Mouse (Mus musculus) hindbrain, embryonic 14.5 days (tissue): ENCODE results near the gene Adra2b. TPM values are rescaled to one million over a fixed set of nuclear protein-coding genes. Genes with fewer than 3 reads are reported as not detected.

Experiments used
- ATAC-seq: fragments of 200-750 bp; cut with Nextera tagmentation; 2 replicates; pipeline ENCODE4 v1.8.0; 2017; ENCODE audit warnings: moderate number of reproducible peaks, mild to moderate bottlenecking, moderate TSS enrichment, moderate library complexity; ENCODE audit not compliant: low FRiP score
- DNase-seq: peaks from one replicate; pipeline ENCODE4 v3.0.0-alpha.2; 2015; ENCODE audit warnings: low spot score
- H3K27ac ChIP-seq: fragments of 300-500 bp; sonication (generic); 2 replicates; pipeline ENCODE4 v1.5.1; 2014; ENCODE audit warnings: mild to moderate bottlenecking, moderate library complexity
- H3K27me3 ChIP-seq: fragments of 300-500 bp; sonication (generic); 2 replicates; pipeline ENCODE4 v1.6.1; 2014; ENCODE audit warnings: mild to moderate bottlenecking, low read length, mixed read lengths; ENCODE audit not compliant: control insufficient read depth, insufficient read depth
- H3K36me3 ChIP-seq: fragments of 300-500 bp; sonication (generic); replicated peaks from 2 replicates; pipeline ENCODE4 v1.6.1; 2014; ENCODE audit not compliant: control insufficient read depth, insufficient read depth
- H3K4me1 ChIP-seq: fragments of 300-500 bp; sonication (generic); replicated peaks from 2 replicates; pipeline ENCODE4 v1.6.1; 2014; ENCODE audit warnings: antibody characterized with exemption, low read length, mixed read lengths; ENCODE audit not compliant: control insufficient read depth, insufficient read depth
- H3K4me2 ChIP-seq: fragments of 300-500 bp; sonication (generic); replicated peaks from 2 replicates; pipeline ENCODE4 v1.6.1; 2014; ENCODE audit warnings: mild to moderate bottlenecking, moderate library complexity
- H3K4me3 ChIP-seq: fragments of 300-500 bp; sonication (generic); replicated peaks from 2 replicates; pipeline ENCODE4 v1.5.1; 2014; ENCODE audit warnings: mild to moderate bottlenecking, low read length
- H3K9ac ChIP-seq: fragments of 300-500 bp; sonication (generic); 2 replicates; pipeline ENCODE4 v1.6.1; 2014
- H3K9me3 ChIP-seq: fragments of 300-500 bp; sonication (generic); 2 replicates; pipeline ENCODE4 v1.6.1; 2016; ENCODE audit warnings: low read length; ENCODE audit not compliant: control insufficient read depth
- WGBS: fragments of 180-500 bp; shearing (Covaris S2); extraction: QIAGEN DNeasy Blood & Tissue Kit; methylation state at CpG from one replicate; pipeline ENCODE4 v1.1.7; 2014; 5-methylcytosine and 5-hydroxymethylcytosine counted together
- polyA plus RNA-seq: library from polyadenylated mRNA; unstranded; fragments of >200 nt; fragmentation: Nextera tagmentation; extraction: Ambion mirVana; gene quantifications from 2 replicates; pipeline ENCODE4 v1.2.1, GENCODE M21; 2014

Adra2b gene
- polyA plus RNA-seq, 1 experiment from 2014 or later: 0.79 TPM

GRCm38 (mm10) chr2:127390846-127391245, 27.8 kb downstream of the Adra2b start:
- H3K27me3 ChIP-seq: no peaks in the 10 kb centered on the region
- 65% methylated on average over 4 of the region's 4 CpGs for WGBS
- no peaks in the 10 kb centered on the region for H3K9me3 ChIP-seq
- no peaks in the 10 kb centered on the region for H3K4me1 ChIP-seq
- H3K27ac ChIP-seq: no peak overlapping the region
- H3K36me3 ChIP-seq: no peaks in the 10 kb centered on the region
- H3K4me2 ChIP-seq: no peak overlapping the region
- 0 out of 2 replicates have a peak, but pooled peaks have one; percentile 37 for ATAC-seq
- H3K4me3 ChIP-seq: no peak overlapping the region
- H3K9ac ChIP-seq: no peak overlapping the region
- DNase-seq: no peak

GRCm38 (mm10) chr2:127391323-127391722, 28.3 kb downstream of the Adra2b start:
- DNase-seq (no peak), ATAC-seq (no peak)
- Histone ChIP-seq H3K4me2 (no peak overlapping the region), H3K36me3 (no peaks in the 10 kb centered on the region), H3K9me3 (no peaks in the 10 kb centered on the region), H3K27ac (no peak overlapping the region), H3K27me3 (no peaks in the 10 kb centered on the region), H3K4me3 (no peak overlapping the region), H3K4me1 (no peaks in the 10 kb centered on the region), H3K9ac (no peak overlapping the region)
- WGBS: 84% methylated on average over 3 of the region's 3 CpGs

GRCm38 (mm10) chr2:127394606-127395161, 31.7 kb downstream of the Adra2b start:
- no peak for ATAC-seq

GRCm38 (mm10) chr2:127398738-127399137, 35.7 kb downstream of the Adra2b start:
- Histone ChIP-seq H3K27ac (no peak overlapping the region), H3K9me3 (no peaks in the 10 kb centered on the region), H3K36me3 (no peaks in the 10 kb centered on the region), H3K4me3 (no peak overlapping the region), H3K27me3 (no peaks in the 10 kb centered on the region), H3K4me2 (no peak overlapping the region), H3K9ac (no peak overlapping the region), H3K4me1 (no peaks in the 10 kb centered on the region)
- DNase-seq (no peak), ATAC-seq (no peak)
- 93% methylated on average over 7 of the region's 7 CpGs for WGBS

More at GRCm38 (mm10) chr2:127394606-127395161, 31.7 kb downstream of the Adra2b start:
- Histone ChIP-seq H3K4me1 (no peaks in the 10 kb centered on the region), H3K36me3 (no peaks in the 10 kb centered on the region), H3K4me2 (no peak overlapping the region), H3K9me3 (no peaks in the 10 kb centered on the region), H3K4me3 (no peak overlapping the region), H3K27me3 (no peaks in the 10 kb centered on the region), H3K9ac (no peak overlapping the region), H3K27ac (no peak overlapping the region)
- 87% methylated on average over 5 of the region's 5 CpGs for WGBS
- no peak for DNase-seq

- Histone ChIP-seq H3K27me3 (no peaks in the 10 kb centered on the region), H3K9me3 (no peaks in the 10 kb centered on the region), H3K4me3 (no peak overlapping the region), H3K36me3 (no peaks in the 10 kb centered on the region), H3K4me2 (no peak overlapping the region), H3K9ac (no peak overlapping the region), H3K4me1 (no peaks in the 10 kb centered on the region), H3K27ac (no peak overlapping the region)
- ATAC-seq (no peak), DNase-seq (no peak)
- WGBS: 84% methylated on average over 6 of the region's 6 CpGs
Observed at GRCm38 (mm10) chr2:127411126-127411525, 48.1 kb downstream of the Adra2b start.

GRCm38 (mm10) chr2:127415806-127416205, 52.8 kb downstream of the Adra2b start:
- Histone ChIP-seq H3K9me3 (no peaks in the 10 kb centered on the region), H3K4me2 (no peak overlapping the region), H3K9ac (no peak overlapping the region), H3K36me3 (no peaks in the 10 kb centered on the region), H3K4me3 (no peak overlapping the region), H3K27ac (no peak overlapping the region), H3K4me1 (no peaks in the 10 kb centered on the region), H3K27me3 (no peaks in the 10 kb centered on the region)
- 76% methylated on average over 10 of the region's 10 CpGs for WGBS
- no peak for ATAC-seq
- DNase-seq: no peak

GRCm38 (mm10) chr2:127416706-127417105, 53.7 kb downstream of the Adra2b start:
- no peak for DNase-seq
- H3K9ac ChIP-seq: no peak overlapping the region
- no peaks in the 10 kb centered on the region for H3K27me3 ChIP-seq
- no peak overlapping the region for H3K27ac ChIP-seq
- no peaks in the 10 kb centered on the region for H3K9me3 ChIP-seq
- 61% methylated on average over 3 of the region's 3 CpGs for WGBS
- no peaks in the 10 kb centered on the region for H3K4me1 ChIP-seq
- no peak for ATAC-seq
- H3K4me3 ChIP-seq: no peak overlapping the region
- H3K36me3 ChIP-seq: no peaks in the 10 kb centered on the region
- H3K4me2 ChIP-seq: no peak overlapping the region

Other genes starting within 250 kb of the Adra2b start
- gene Ncaph, start 229.3 kb upstream of the Adra2b start, polyA plus RNA-seq: 17.8 and 20.0 TPM in 2 replicates
- gene Itpripl1, start 219.8 kb upstream of the Adra2b start, polyA plus RNA-seq: 9.7 and 12.4 TPM in 2 replicates
- 1.2 TPM in 2 replicates for gene 1810024B03Rik, start 154.9 kb upstream of the Adra2b start, polyA plus RNA-seq
- 59.6 and 60.2 TPM in 2 replicates for gene Snrnp200, start 154.8 kb upstream of the Adra2b start, polyA plus RNA-seq
- 54.6 and 58.5 TPM in 2 replicates for gene Ciao1, start 115.4 kb upstream of the Adra2b start, polyA plus RNA-seq
- gene Tmem127, start 115.3 kb upstream of the Adra2b start, polyA plus RNA-seq: 43.0 and 47.3 TPM in 2 replicates
- 110 and 122 TPM in 2 replicates for gene Stard7, start 93.0 kb upstream of the Adra2b start, polyA plus RNA-seq
- 12.5 and 15.2 TPM in 2 replicates for gene Dusp2, start 27.0 kb upstream of the Adra2b start, polyA plus RNA-seq
- not detected in 2 replicates for gene Astl, start 24.6 kb upstream of the Adra2b start, polyA plus RNA-seq
- gene Gpat2, start 62.0 kb downstream of the Adra2b start, polyA plus RNA-seq: 0.07 and 0.08 TPM in 2 replicates
- gene Fahd2a, start 81.4 kb downstream of the Adra2b start, polyA plus RNA-seq: 31.9 and 35.1 TPM in 2 replicates
- 14.2 and 19.0 TPM in 2 replicates for gene Kcnip3, start 158.9 kb downstream of the Adra2b start, polyA plus RNA-seq
- gene Prom2, start 178.3 kb downstream of the Adra2b start, polyA plus RNA-seq: 0.04 TPM in 1 of 2 replicates, not detected in the other
- 7.0 and 7.1 TPM in 2 replicates for gene Zfp661, start 223.9 kb downstream of the Adra2b start, polyA plus RNA-seq
- 123 and 128 TPM in 2 replicates for gene Mrps5, start 224.0 kb downstream of the Adra2b start, polyA plus RNA-seq